Mouse (Mus musculus) small intestine, adult 2 months (tissue): ENCODE results near the gene Rassf3.

Experiments
- CTCF ChIP-seq: fragments of 200-500 bp; IDR thresholded peaks from 2 replicates; pipeline ENCODE4 v1.5.1; 2012; ENCODE audit warnings: low read depth, mild to moderate bottlenecking, control low read depth, inconsistent platforms, low read length, moderate library complexity, mixed read lengths; ENCODE audit not compliant: insufficient replicate concordance, insufficient read length; ENCODE audit errors: extremely low read depth
- POLR2A ChIP-seq: fragments of 200-500 bp; IDR thresholded peaks from 2 replicates; pipeline ENCODE4 v1.6.1; 2012; ENCODE audit warnings: low read depth, mild to moderate bottlenecking, control low read depth, inconsistent platforms, low read length, moderate library complexity

DNA sequence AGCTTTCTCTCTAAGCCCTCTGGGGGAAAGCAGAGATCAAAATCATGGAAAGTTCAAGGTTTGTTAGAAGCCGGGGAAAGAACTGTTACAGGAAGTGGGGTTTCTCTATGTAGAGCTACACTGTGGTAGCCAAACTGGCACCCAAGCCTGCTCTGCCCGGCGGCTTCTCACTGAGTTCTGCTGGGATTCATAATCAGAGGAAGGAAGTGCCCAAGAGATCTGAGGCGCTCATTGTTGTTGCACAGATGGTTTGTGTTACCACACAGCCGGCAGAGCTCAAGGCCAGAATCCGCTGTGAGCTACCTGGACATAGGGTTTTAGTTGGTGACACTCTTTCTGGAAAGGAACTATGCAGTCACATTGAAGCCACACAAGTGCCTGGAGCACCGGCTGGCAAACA is 21.8 kb upstream of the Rassf3 start:
- TF ChIP-seq CTCF (no peak), POLR2A (no peak)
